Mouse (Mus musculus): ENCODE results near the gene R3hdm1.

The R3hdm1 gene

DNA sequence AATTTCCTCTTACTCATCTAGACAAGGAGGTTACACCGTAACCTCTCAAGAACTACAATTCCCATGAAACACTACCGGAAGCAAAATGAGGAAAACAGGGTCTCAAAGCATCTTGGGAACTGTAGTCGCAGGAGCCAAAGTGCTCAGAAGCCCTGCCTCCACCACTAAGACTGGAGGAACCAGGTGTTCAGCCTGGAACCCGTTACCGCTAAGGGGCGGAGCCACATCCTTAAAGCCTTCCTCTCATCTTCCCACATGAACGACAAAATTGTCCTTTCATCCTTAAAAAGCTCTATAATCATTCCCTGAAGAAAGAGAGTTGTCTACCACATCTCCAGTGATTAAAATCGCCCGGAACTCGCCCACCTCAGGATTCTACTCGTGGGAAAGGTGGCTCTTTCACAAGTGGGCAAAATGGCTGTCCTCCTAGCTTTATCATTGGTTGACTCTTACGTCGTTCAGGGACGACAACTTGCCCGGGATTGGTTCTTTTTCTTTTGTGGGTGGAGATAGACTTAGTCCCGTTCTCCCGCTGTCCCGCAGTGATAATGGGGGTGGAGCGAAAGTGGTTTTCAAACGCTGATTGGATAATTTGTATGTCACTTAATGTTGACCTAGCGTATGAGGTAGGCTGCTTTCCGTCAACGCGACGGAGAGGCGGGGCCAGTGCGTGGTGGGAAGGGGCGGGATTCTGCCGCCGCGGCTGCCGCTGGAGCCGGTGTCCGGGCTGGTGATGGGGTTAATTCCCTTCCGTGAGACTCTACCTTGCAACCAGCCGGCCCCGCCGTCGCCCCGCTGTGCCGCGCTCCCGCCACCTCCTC lies at the start of gene R3hdm1, which contains the start of gene Zranb3:
Gene R3hdm1 (plus strand): TSS at position 661 of the 821 bp plus-strand sequence.
Gene Zranb3 (minus strand): TSS at position 407 of the 821 bp plus-strand sequence.
- peaks cover 75% of the 10 kb centered on the region for H3K4me1 ChIP-seq (replicated peaks; ENCODE audit: low read depth, low read length)
- peak within 1 kb of the TSS; percentile 99 for H3K4me3 ChIP-seq (replicated peaks; ENCODE audit: low read length)
- H3K36me3 ChIP-seq (ENCODE audit: insufficient read depth, low read length) = no peaks in the 10 kb centered on the region
- no peaks in the 10 kb centered on the region for H3K27me3 ChIP-seq (ENCODE audit: insufficient read depth, low read length)
- TF ChIP-seq NANOG (IDR thresholded peaks at IDR 0.05; ENCODE audit: borderline replicate concordance, low read length) = no peak
- TF ChIP-seq CTCF (conservative IDR thresholded peaks at IDR 0.05; ENCODE audit: low read length) = no peak
- no peak for TF ChIP-seq POU5F1 (IDR thresholded peaks at IDR 0.05; ENCODE audit: borderline replicate concordance, low read length)
- H3K9me3 ChIP-seq (ENCODE audit: low read length) = no peaks in the 10 kb centered on the region

DNA sequence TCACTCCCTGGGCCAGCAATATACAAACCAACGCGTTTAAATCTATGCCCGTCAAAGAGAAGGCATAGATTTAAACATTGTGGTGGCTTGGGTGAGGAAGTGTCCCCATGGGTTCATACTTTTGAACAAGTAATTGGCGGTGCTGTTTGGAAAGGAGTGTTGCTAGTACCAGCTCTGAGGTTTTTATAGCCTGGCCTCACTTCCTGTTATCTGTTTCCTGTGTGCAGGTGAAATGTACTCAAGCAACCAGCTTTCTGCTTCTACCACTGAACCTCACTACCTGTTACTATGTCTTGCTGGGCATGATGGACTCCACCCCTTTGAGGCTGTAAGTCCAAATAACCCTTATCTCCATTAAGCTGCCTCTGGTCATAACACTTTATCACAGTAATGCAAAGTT lies 45.8 kb upstream of the R3hdm1 start:
- Histone ChIP-seq H3K4me1 (replicated peaks; ENCODE audit: low read depth, low read length) (no peaks in the 10 kb centered on the region), H3K27me3 (ENCODE audit: insufficient read depth, low read length) (no peaks in the 10 kb centered on the region)
- no peak for TF ChIP-seq NANOG (IDR thresholded peaks at IDR 0.05; ENCODE audit: borderline replicate concordance, low read length)
- no peak for TF ChIP-seq CTCF (conservative IDR thresholded peaks at IDR 0.05; ENCODE audit: low read length)
- no peak for TF ChIP-seq POU5F1 (IDR thresholded peaks at IDR 0.05; ENCODE audit: borderline replicate concordance, low read length)

DNA sequence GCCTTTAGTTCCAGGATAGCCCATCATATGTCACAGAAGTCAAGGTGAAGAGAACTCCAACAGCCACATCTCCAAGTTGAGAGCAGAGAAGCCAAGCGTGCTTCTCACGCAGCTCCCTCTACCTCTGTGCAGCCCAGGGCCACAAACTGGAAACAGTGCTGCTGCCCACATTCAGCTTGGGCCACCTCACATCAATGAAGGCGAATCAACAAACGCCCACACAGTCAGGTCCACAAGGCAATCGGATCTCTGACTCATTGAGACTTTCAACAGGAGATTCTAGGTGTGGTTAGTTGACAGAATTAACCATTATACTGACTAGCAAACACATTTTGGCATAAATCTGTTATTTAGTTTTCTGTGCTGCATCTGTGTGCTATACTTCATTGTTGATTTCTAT lies 44.5 kb upstream of the R3hdm1 start:
- Histone ChIP-seq H3K4me1 (replicated peaks; ENCODE audit: low read depth, low read length) (no peaks in the 10 kb centered on the region), H3K4me3 (replicated peaks; ENCODE audit: low read length) (no peak overlapping the region), H3K27me3 (ENCODE audit: insufficient read depth, low read length) (no peaks in the 10 kb centered on the region), H3K36me3 (ENCODE audit: insufficient read depth, low read length) (peaks cover 21% of the 10 kb centered on the region), H3K9me3 (ENCODE audit: low read length) (peaks cover 26% of the 10 kb centered on the region)
- TF ChIP-seq POU5F1 (IDR thresholded peaks at IDR 0.05; ENCODE audit: borderline replicate concordance, low read length) (no peak), CTCF (conservative IDR thresholded peaks at IDR 0.05; ENCODE audit: low read length) (no peak), NANOG (IDR thresholded peaks at IDR 0.05; ENCODE audit: borderline replicate concordance, low read length) (no peak)

More for the DNA sequence above, 45.8 kb upstream of the R3hdm1 start:
- Histone ChIP-seq H3K9me3 (ENCODE audit: low read length) (peaks cover 14% of the 10 kb centered on the region), H3K4me3 (replicated peaks; ENCODE audit: low read length) (no peak overlapping the region), H3K36me3 (ENCODE audit: insufficient read depth, low read length) (peaks cover 12% of the 10 kb centered on the region)

DNA sequence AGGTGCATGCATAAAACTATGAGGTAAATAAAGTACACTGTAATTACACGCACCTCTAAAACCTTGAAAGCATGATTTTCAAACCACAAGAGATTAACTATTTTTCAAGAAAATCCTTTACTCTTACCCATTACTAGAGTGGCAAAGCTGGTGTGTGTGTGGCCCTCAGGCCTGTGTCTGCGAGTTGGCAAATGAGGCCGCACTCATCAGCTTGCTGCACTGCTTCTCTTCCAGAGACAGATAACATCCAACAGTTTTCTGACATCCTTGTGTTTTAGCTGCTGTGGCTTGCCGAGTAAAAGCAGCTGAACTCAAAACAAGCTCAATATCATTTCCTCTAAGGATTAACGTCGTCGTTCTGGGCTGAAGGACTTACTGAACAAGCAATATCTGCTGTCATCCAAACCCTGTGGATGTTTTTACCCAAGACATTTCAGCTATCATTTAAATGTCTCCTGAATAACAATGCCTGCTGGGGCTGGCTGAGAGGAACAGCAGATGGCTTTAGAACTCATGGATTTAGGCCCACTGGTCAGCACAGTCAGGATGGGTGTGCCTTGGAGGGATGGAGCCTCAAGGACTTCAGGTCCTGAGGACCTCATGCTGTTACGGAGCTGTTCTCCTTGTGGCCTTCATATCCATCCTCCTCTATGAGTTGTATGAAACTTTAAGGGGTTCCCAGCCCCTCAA lies 42.3 kb upstream of the R3hdm1 start:
- TF ChIP-seq POU5F1 (IDR thresholded peaks at IDR 0.05; ENCODE audit: borderline replicate concordance, low read length) (no peak), CTCF (conservative IDR thresholded peaks at IDR 0.05; ENCODE audit: low read length) (no peak), NANOG (IDR thresholded peaks at IDR 0.05; ENCODE audit: borderline replicate concordance, low read length) (no peak)
- H3K4me3 ChIP-seq (replicated peaks; ENCODE audit: low read length) = no peak overlapping the region
- peaks cover 39% of the 10 kb centered on the region for H3K9me3 ChIP-seq (ENCODE audit: low read length)

DNA sequence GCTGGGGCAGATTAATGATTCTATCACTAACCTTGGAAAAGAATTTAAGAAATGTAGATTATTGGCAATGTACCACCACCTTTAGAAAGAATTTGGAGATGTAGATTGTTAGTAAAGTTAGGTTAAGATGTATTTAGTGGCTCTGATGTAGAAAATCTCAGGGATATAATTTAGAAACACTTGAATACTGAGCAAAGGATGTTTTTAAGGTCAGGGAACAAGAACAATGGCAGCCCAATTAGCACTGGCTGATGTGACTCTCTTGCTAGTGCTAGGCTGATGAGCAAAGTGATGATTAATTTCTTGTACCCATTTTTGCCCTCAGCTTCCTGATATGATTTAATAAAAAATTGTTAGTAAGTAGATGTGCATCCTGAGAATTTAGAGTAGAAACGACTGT lies 41.7 kb upstream of the R3hdm1 start:
- Histone ChIP-seq H3K4me3 (replicated peaks; ENCODE audit: low read length) (no peak overlapping the region), H3K27me3 (ENCODE audit: insufficient read depth, low read length) (no peaks in the 10 kb centered on the region), H3K4me1 (replicated peaks; ENCODE audit: low read depth, low read length) (no peaks in the 10 kb centered on the region), H3K9me3 (ENCODE audit: low read length) (peaks cover 43% of the 10 kb centered on the region), H3K36me3 (ENCODE audit: insufficient read depth, low read length) (peaks cover 30% of the 10 kb centered on the region)
- no peak for TF ChIP-seq CTCF (conservative IDR thresholded peaks at IDR 0.05; ENCODE audit: low read length)
- no peak for TF ChIP-seq POU5F1 (IDR thresholded peaks at IDR 0.05; ENCODE audit: borderline replicate concordance, low read length)
- no peak for TF ChIP-seq NANOG (IDR thresholded peaks at IDR 0.05; ENCODE audit: borderline replicate concordance, low read length)

More for the DNA sequence above, 42.3 kb upstream of the R3hdm1 start:
- no peaks in the 10 kb centered on the region for H3K27me3 ChIP-seq (ENCODE audit: insufficient read depth, low read length)
- H3K4me1 ChIP-seq (replicated peaks; ENCODE audit: low read depth, low read length) = no peaks in the 10 kb centered on the region
- peaks cover 30% of the 10 kb centered on the region for H3K36me3 ChIP-seq (ENCODE audit: insufficient read depth, low read length)

DNA sequence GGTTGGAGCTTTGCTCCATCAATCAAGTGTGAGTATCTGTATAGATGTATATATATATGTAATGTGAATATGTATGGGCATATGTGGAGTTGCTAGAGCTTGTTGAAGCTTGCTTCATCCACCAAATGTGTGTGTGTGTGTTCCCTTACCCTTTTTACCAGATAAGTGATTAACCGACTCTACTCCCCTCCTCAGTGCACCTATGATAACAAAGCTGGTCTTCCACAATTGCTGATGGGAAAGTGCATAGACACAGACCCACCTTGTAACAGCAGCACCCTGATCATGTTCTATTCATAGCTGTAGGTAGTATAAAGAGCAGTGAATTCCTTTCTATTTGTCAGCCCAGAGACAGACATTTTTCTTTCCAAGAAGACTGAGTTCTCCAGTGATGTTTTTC lies 40.9 kb upstream of the R3hdm1 start:
- TF ChIP-seq POU5F1 (IDR thresholded peaks at IDR 0.05; ENCODE audit: borderline replicate concordance, low read length) (no peak), NANOG (IDR thresholded peaks at IDR 0.05; ENCODE audit: borderline replicate concordance, low read length) (no peak), CTCF (conservative IDR thresholded peaks at IDR 0.05; ENCODE audit: low read length) (no peak)
- Histone ChIP-seq H3K36me3 (ENCODE audit: insufficient read depth, low read length) (peaks cover 33% of the 10 kb centered on the region), H3K4me1 (replicated peaks; ENCODE audit: low read depth, low read length) (no peaks in the 10 kb centered on the region), H3K27me3 (ENCODE audit: insufficient read depth, low read length) (no peaks in the 10 kb centered on the region), H3K9me3 (ENCODE audit: low read length) (peaks cover 50% of the 10 kb centered on the region), H3K4me3 (replicated peaks; ENCODE audit: low read length) (no peak overlapping the region)

DNA sequence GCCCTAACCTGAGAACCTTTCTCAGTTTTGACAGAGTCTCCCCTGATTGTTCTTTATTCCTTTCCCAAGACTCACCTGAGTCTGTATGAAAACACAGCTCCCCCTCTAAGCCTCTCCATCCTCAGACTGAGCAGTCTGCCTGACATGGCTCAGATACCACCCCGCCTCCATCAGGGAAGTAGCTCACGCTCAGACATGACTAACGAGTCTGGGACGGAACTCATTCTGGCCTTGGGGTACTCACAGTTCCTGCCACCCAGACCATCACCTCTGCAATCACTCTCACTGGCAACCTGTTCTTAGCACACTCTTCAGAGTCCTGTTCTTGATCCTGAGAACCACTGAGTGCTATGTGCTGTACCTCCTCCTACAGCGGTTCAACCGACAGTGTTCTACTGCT lies 38.4 kb upstream of the R3hdm1 start:
- peaks cover 56% of the 10 kb centered on the region for H3K9me3 ChIP-seq (ENCODE audit: low read length)
- TF ChIP-seq CTCF (conservative IDR thresholded peaks at IDR 0.05; ENCODE audit: low read length) (no peak), NANOG (IDR thresholded peaks at IDR 0.05; ENCODE audit: borderline replicate concordance, low read length) (no peak), POU5F1 (IDR thresholded peaks at IDR 0.05; ENCODE audit: borderline replicate concordance, low read length) (no peak)
- H3K27me3 ChIP-seq (ENCODE audit: insufficient read depth, low read length) = no peaks in the 10 kb centered on the region
- no peaks in the 10 kb centered on the region for H3K4me1 ChIP-seq (replicated peaks; ENCODE audit: low read depth, low read length)
- peaks cover 30% of the 10 kb centered on the region for H3K36me3 ChIP-seq (ENCODE audit: insufficient read depth, low read length)
- no peak overlapping the region for H3K4me3 ChIP-seq (replicated peaks; ENCODE audit: low read length)

DNA sequence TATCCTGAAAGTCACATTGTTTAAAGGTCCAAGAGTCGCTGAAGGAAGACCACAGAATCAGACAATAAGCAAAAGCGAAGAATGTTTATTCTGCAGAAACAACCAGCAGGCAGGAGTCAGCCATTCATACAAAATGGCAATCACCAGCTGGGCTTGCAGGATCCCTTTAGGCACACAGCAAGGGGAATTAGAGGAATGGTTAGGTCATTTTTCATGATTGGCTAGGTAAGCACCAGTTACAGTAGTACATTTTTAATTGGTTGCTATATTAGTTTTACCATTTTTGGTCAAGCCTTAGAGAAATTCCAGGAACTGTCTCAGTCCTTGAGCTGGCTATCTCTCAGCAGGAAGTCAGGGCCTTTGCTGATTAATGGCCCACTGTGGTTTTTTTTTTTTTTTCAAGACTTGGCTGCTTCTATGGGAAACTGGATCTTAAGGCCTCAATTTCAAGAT lies 34.1 kb upstream of the R3hdm1 start:
- Histone ChIP-seq H3K9me3 (ENCODE audit: low read length) (peaks cover 26% of the 10 kb centered on the region), H3K4me3 (replicated peaks; ENCODE audit: low read length) (no peak overlapping the region), H3K36me3 (ENCODE audit: insufficient read depth, low read length) (peaks cover 18% of the 10 kb centered on the region), H3K4me1 (replicated peaks; ENCODE audit: low read depth, low read length) (no peaks in the 10 kb centered on the region), H3K27me3 (ENCODE audit: insufficient read depth, low read length) (no peaks in the 10 kb centered on the region)
- TF ChIP-seq POU5F1 (IDR thresholded peaks at IDR 0.05; ENCODE audit: borderline replicate concordance, low read length) (no peak), NANOG (IDR thresholded peaks at IDR 0.05; ENCODE audit: borderline replicate concordance, low read length) (no peak), CTCF (conservative IDR thresholded peaks at IDR 0.05; ENCODE audit: low read length) (no peak)
